Mouse (Mus musculus): ENCODE data around the gene Atp6v1g1. TPM values are rescaled to one million over a fixed set of nuclear protein-coding genes. Genes with fewer than 3 reads are reported as not detected.

The Atp6v1g1 gene
- polyA plus RNA-seq, 1 experiment from 2014 or later = 227 TPM

DNA sequence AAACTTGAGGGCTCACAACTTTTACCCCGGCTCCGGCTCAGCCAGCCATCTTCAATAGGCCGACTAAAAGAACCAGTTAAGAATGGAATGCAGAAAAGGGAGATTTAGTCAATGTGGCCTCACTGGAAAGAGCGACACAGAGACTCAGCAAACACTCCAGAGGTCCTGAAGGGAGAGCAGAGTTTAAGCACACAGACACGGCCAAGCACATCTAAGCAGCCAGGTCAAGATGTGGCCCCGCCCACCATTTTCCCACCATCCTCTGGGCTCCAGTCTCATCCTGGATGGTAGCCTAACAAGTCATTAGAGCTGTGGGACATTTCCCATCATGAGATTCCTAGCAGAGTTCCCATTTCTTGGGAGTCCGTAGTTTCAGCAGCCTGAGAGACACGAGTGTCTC is 24.8 kb downstream of the Atp6v1g1 start:
- Histone ChIP-seq H3K27ac (peak overlapping the region; percentile 49; the same call in 1 of the 2 replicates), H3K36me3 (peaks cover 33% of the 10 kb centered on the region; the same call in 1 of the 2 replicates), H3K4me1 (peaks cover 29% of the 10 kb centered on the region), H3K27me3 (ENCODE audit: insufficient read depth, poor library complexity, severe bottlenecking) (no peaks in the 10 kb centered on the region), H3K4me3 (no peak overlapping the region), H3K9me3 (no peaks in the 10 kb centered on the region)
- DNase-seq (ENCODE audit: low spot score) = no peak
- 87% methylated on average over 8 of the region's 8 CpGs for WGBS

DNA sequence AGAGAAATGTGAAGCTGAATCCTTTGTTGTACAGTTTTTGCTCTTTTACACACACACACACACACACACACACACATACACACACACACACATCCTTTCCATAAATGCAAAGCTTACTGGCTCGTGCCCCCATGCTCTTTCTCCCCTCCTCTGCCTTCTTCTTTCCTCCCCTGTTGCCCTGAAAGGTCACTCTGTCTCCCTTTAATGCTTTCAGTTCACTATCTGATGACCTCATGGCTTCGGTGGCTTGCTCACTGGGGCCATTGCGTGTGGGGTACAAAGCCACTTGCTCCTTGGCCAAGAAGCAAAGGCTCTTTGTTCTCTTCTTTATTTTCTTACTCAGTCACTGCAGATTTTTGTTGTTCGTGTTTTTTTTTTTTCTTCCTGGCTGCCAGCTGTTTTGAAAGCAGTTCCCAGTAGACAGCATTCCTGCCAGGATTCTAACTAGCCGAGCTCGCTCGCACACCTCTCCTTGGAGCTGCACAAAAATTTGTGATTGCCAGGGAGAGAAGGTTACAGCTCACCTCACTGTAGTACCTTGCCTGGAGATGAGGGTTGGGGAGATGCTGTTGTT is 25.7 kb downstream of the Atp6v1g1 start:
- H3K9me3 ChIP-seq = no peaks in the 10 kb centered on the region
- H3K27ac ChIP-seq = 0 out of 2 replicates have a peak overlapping the region, but pooled peaks have one; percentile 49
- whole genome bisulfite sequencing = 51% methylated on average over 7 of the region's 7 CpGs
- H3K36me3 ChIP-seq = peaks cover 30% of the 10 kb centered on the region; the same call in 1 of the 2 replicates
- no peaks in the 10 kb centered on the region for H3K27me3 ChIP-seq (ENCODE audit: insufficient read depth, poor library complexity, severe bottlenecking)
- peaks cover 29% of the 10 kb centered on the region for H3K4me1 ChIP-seq
- H3K4me3 ChIP-seq = no peak overlapping the region
- no peak for DNase-seq (ENCODE audit: low spot score)

DNA sequence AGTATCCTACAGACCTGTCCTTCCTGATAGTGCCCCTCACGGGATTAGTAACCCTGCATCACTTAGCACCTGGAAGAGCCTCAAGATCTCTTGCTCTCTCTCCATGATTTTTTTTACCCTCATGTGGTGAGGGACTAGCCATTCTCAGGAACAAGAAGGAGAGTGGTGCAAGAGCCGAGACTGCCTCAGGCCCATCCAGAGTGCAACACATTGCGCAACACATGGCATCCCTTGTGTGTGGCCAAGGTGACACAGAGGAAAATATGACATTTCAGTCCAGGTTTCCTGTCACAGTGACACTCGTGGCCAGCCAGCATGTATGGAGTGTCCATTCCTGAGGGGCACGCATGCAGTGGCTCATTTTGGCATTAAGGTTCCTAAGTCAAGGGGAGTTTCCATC is 28.0 kb downstream of the Atp6v1g1 start:
- Histone ChIP-seq H3K27me3 (ENCODE audit: insufficient read depth, poor library complexity, severe bottlenecking) (no peaks in the 10 kb centered on the region), H3K4me1 (peaks cover 29% of the 10 kb centered on the region), H3K36me3 (peaks cover 30% of the 10 kb centered on the region), H3K27ac (no peak overlapping the region), H3K4me3 (no peak overlapping the region), H3K9me3 (peaks cover 3% of the 10 kb centered on the region; the same call in 1 of the 2 replicates)
- WGBS = 88% methylated on average over 5 of the region's 5 CpGs
- DNase-seq (ENCODE audit: low spot score) = no peak

DNA sequence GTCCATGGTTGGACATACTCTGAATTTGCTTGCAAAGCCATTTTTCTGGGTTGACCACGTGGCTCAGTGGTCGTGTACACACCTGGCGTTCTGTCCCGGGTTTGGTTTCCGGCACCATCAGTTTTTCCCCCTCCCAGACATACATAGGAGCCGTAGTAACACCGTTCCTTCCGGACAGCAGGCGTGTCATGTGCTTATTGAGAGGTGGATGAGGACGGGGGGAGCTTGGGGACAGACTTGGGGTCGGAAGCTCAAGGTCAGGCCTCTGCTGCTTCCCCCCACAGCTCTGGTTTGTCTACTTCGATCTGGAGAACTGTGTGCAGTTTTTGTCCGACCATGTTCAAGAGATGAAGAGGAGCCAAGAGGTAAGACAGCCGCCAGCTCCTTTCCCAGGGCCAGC is 35.1 kb downstream of the Atp6v1g1 start:
- no peak overlapping the region for H3K27ac ChIP-seq
- no peak for DNase-seq (ENCODE audit: low spot score)
- no peaks in the 10 kb centered on the region for H3K27me3 ChIP-seq (ENCODE audit: insufficient read depth, poor library complexity, severe bottlenecking)
- H3K36me3 ChIP-seq = peaks cover 17% of the 10 kb centered on the region
- peaks cover 3% of the 10 kb centered on the region; the same call in 1 of the 2 replicates for H3K4me1 ChIP-seq
- H3K9me3 ChIP-seq = peaks cover 6% of the 10 kb centered on the region; the same call in 1 of the 2 replicates
- no peak overlapping the region for H3K4me3 ChIP-seq
- WGBS = 92% methylated on average over 14 of the region's 14 CpGs

DNA sequence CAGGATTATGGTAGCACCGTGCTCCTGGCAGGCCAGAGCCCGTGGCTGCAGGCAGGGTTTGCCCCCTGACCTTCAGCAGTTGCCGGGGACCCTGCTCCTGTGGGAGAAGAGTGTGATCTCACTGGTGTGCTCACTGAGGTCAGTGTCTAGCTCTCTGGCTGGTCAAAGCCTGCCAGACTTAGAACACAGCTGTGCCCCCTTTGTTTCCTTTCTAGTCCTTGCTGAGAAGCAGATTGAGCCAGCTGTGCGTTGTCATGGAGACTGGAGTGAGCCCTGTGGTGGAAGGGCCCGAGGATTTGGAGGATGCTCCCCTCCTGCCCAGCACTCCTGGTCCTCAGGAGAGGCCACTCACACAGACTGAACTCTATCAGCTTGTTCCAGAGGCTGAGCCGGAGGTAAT is 35.5 kb downstream of the Atp6v1g1 start:
- 62% methylated on average over 6 of the region's 6 CpGs for WGBS
- H3K27me3 ChIP-seq (ENCODE audit: insufficient read depth, poor library complexity, severe bottlenecking) = no peaks in the 10 kb centered on the region
- peaks cover 6% of the 10 kb centered on the region; the same call in 1 of the 2 replicates for H3K9me3 ChIP-seq
- no peak overlapping the region for H3K27ac ChIP-seq
- H3K4me3 ChIP-seq = no peak overlapping the region
- peaks cover 3% of the 10 kb centered on the region; the same call in 1 of the 2 replicates for H3K4me1 ChIP-seq
- DNase-seq (ENCODE audit: low spot score) = no peak
- H3K36me3 ChIP-seq = peaks cover 17% of the 10 kb centered on the region

DNA sequence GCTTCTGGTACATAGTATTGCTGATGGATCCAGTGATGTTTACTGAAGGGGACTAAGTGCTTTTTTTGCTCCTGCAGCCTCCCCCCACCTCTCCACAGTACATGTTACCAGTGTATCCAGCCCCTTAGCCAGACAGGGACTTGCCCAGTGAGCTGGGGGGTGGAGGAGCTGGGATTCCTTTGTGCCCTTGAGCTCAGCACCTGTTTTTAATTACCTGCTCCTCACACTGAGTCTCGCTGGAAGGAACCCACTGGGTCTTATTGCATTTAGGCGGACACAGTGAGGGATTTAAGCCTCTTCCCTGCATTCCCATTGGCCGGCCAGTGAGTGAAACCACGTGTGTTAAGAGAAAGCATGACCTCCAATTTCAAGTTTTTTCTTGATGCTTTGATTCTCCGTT is 38.0 kb downstream of the Atp6v1g1 start:
- Histone ChIP-seq H3K36me3 (peaks cover 11% of the 10 kb centered on the region), H3K27me3 (ENCODE audit: insufficient read depth, poor library complexity, severe bottlenecking) (no peaks in the 10 kb centered on the region), H3K27ac (no peak overlapping the region), H3K4me1 (peaks cover 8% of the 10 kb centered on the region), H3K9me3 (peaks cover 3% of the 10 kb centered on the region; the same call in 1 of the 2 replicates), H3K4me3 (no peak overlapping the region)
- 69% methylated on average over 5 of the region's 5 CpGs for WGBS
- DNase-seq (ENCODE audit: low spot score) = no peak

DNA sequence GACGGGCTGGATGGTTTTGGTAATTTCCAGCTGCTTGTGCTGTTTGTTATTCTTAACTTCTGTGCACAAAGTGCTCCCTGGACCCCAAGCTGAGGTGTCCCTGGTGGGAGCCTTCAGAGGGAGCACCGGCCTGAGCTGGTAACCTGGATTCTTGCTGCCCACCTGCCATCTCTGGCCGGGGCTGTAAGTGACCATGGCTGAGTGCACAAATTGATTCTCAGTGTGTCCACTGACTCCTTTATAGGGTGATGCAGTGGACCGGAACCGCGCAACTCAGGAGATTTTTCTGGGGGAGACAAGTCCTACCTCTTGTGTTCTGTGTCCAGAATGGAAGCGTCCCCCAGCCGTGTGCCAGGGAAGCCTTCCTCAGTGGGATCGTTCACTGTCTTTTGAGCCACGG is 40.6 kb downstream of the Atp6v1g1 start:
- H3K4me3 ChIP-seq = no peak overlapping the region
- peaks cover 4% of the 10 kb centered on the region; the same call in 1 of the 2 replicates for H3K36me3 ChIP-seq
- WGBS = 90% methylated on average over 10 of the region's 10 CpGs
- no peak overlapping the region for H3K27ac ChIP-seq
- DNase-seq (ENCODE audit: low spot score) = no peak
- no peaks in the 10 kb centered on the region for H3K27me3 ChIP-seq (ENCODE audit: insufficient read depth, poor library complexity, severe bottlenecking)
- peaks cover 4% of the 10 kb centered on the region; the same call in 1 of the 2 replicates for H3K4me1 ChIP-seq
- H3K9me3 ChIP-seq = no peaks in the 10 kb centered on the region

DNA sequence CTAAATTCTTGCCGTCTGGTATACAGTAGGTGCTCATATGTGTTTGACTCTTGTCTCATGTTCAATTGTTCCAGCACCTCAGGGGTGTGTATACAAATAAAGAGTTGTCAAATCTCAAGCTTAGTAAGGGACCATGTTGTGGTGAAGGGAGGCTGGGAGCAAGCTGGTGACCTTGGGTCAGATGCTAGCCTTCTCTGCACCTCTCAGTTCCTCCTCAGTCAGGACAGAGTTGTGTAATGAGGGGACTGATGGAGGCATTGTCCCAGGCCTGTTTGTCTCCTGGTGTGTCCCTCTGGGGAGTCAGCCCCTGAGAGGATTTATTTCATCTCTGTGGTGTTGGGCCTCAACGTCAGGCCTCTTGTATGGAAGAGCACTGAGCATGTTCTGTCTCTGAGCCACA is 41.7 kb downstream of the Atp6v1g1 start:
- DNase-seq (ENCODE audit: low spot score) = no peak

DNA sequence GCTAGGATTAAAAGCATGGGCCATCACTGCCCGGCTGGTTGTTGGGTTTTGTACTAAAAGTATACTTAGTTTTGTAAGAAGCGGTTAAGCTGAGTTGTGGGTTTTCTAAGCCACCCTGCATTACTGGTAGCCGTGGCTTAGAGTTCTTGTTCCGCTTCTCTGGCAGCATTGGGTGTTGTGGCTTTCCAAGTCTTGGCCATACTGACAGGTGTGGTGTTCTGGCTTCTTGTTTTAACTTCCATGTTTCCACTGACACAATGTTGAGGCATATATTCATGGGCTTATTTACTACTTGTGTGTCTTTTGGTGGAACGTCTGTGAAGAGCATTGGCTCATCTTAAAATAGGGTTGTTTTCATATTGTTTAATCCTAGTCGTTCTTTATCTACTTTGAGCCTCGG is 45.4 kb downstream of the Atp6v1g1 start:
- DNase-seq (ENCODE audit: low spot score) = no peak
- WGBS = 79% methylated on average over 7 of the region's 7 CpGs
- no peaks in the 10 kb centered on the region for H3K9me3 ChIP-seq
- H3K27me3 ChIP-seq (ENCODE audit: insufficient read depth, poor library complexity, severe bottlenecking) = no peaks in the 10 kb centered on the region
- H3K4me3 ChIP-seq = no peak overlapping the region
- H3K36me3 ChIP-seq = no peaks in the 10 kb centered on the region; the same call in 1 of the 2 replicates
- H3K4me1 ChIP-seq = peaks cover 8% of the 10 kb centered on the region; the same call in 1 of the 2 replicates
- H3K27ac ChIP-seq = no peak overlapping the region

More for the DNA sequence above, 41.7 kb downstream of the Atp6v1g1 start:
- no peaks in the 10 kb centered on the region for H3K27me3 ChIP-seq (ENCODE audit: insufficient read depth, poor library complexity, severe bottlenecking)
- no peaks in the 10 kb centered on the region for H3K9me3 ChIP-seq
- 84% methylated on average over 2 of the region's 2 CpGs for WGBS
- peaks cover 4% of the 10 kb centered on the region; the same call in 1 of the 2 replicates for H3K36me3 ChIP-seq
- peaks cover 4% of the 10 kb centered on the region; the same call in 1 of the 2 replicates for H3K4me1 ChIP-seq
- no peak overlapping the region for H3K4me3 ChIP-seq
- no peak overlapping the region for H3K27ac ChIP-seq

DNA sequence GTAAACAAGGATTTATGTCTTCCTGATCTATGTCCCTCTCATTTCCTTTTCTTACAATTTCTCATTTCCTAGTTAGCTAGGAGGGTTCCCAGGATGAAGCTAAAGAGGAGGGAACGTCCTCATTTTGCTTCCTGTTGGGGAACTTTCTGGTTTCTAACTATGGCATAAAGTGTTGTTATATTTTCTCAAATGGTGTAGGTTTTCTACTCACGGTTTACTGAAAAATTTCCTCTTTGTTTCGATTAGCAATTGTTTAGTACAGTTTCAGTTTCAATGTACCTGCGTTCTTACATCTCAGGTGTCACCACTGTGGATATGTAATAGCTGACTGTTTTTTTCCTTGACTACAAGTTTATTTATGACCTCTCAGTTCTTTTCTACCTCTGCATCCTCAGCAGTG is 46.0 kb downstream of the Atp6v1g1 start:
- Histone ChIP-seq H3K4me3 (no peak overlapping the region), H3K27me3 (ENCODE audit: insufficient read depth, poor library complexity, severe bottlenecking) (no peaks in the 10 kb centered on the region), H3K27ac (no peak overlapping the region), H3K4me1 (peaks cover 10% of the 10 kb centered on the region; the same call in 1 of the 2 replicates), H3K9me3 (no peaks in the 10 kb centered on the region), H3K36me3 (no peaks in the 10 kb centered on the region; the same call in 1 of the 2 replicates)
- 82% methylated on average over 4 of the region's 4 CpGs for WGBS
- DNase-seq (ENCODE audit: low spot score) = no peak

DNA sequence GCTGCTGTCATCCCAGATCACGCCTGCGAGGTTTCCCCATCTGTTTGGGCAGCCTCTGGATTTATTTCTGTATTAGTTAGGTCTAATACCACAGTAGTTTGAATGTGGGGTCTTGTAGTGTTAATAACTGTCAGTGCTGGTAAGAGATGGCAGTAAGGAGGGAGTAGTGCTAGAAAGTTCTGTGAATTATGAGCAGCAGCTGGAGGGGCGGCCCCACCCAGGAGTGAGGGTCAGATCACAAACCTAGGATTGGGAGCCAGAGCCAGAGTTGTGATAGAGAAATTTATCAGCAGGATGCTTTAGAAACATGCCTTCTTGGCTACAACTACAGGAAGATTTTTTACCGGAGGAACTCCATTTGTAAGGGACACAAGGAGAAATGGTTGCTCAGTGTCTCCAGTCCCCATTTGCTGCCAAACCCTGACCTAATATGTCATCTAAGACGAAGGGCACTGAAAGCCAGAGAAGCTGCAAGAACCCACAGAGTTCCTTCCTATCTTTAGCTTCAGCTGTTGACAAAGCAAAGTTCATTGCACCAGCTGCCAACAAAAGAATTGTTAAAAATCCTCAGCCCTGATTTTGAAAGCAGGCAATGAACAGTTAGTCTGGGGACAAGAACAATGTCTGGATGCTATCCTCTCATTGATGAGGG is 50.0 kb downstream of the Atp6v1g1 start:
- WGBS = 77% methylated on average over 5 of the region's 5 CpGs
- peaks cover 6% of the 10 kb centered on the region; the same call in 1 of the 2 replicates for H3K4me1 ChIP-seq
- no peak for DNase-seq (ENCODE audit: low spot score)
- H3K27ac ChIP-seq = no peak overlapping the region
- no peaks in the 10 kb centered on the region for H3K36me3 ChIP-seq
- no peaks in the 10 kb centered on the region for H3K27me3 ChIP-seq (ENCODE audit: insufficient read depth, poor library complexity, severe bottlenecking)
- H3K9me3 ChIP-seq = no peaks in the 10 kb centered on the region
- no peak overlapping the region for H3K4me3 ChIP-seq

DNA sequence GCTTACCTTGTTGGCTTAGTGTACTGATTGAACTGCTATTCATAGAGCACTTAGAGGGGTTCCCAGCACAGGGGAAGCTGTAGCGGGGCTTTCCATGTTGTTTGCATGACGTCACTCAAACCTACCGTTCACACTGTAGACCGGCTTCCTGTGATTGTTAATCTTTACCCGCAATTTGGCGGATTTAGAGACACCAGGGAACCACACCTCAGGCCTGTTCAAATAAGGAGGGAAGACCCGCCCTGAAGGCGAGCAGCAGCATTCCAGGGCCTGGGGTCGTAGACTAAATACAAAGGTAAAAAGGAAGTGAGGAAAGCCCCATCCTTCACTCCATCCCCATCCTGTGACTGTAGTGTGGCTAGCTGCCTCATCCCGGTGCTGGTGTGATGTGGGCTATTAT is 50.7 kb downstream of the Atp6v1g1 start:
- 62% methylated on average over 10 of the region's 10 CpGs for WGBS
- no peak overlapping the region for H3K27ac ChIP-seq
- no peak for DNase-seq (ENCODE audit: low spot score)

DNA sequence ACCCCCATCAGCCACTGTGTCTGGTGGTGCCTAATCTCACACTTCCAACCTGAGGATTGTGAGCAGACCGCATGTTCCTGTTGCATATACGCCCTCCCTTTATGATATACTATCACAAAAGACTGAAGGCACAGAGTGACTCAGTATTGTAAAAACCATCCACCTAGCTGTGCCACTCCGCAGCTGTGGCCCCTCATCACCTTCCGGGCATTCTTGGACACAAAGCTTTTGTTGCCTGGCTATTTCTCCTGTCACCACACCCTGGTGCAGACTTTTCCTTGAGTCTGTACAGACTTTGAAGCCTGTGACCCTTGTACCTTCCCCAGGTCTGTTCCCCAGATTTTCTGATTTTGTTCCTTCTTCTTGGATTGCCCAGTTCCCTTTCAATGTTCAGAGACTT is 51.4 kb downstream of the Atp6v1g1 start:
- H3K27me3 ChIP-seq (ENCODE audit: insufficient read depth, poor library complexity, severe bottlenecking) = no peaks in the 10 kb centered on the region
- H3K27ac ChIP-seq = no peak overlapping the region
- no peak for DNase-seq (ENCODE audit: low spot score)
- no peaks in the 10 kb centered on the region for H3K36me3 ChIP-seq
- 90% methylated on average over 4 of the region's 4 CpGs for WGBS
- H3K9me3 ChIP-seq = no peaks in the 10 kb centered on the region
- no peak overlapping the region for H3K4me3 ChIP-seq
- H3K4me1 ChIP-seq = peaks cover 6% of the 10 kb centered on the region; the same call in 1 of the 2 replicates

More for the DNA sequence above, 50.7 kb downstream of the Atp6v1g1 start:
- H3K4me3 ChIP-seq = no peak overlapping the region
- H3K9me3 ChIP-seq = no peaks in the 10 kb centered on the region
- H3K36me3 ChIP-seq = no peaks in the 10 kb centered on the region
- no peaks in the 10 kb centered on the region for H3K27me3 ChIP-seq (ENCODE audit: insufficient read depth, poor library complexity, severe bottlenecking)
- peaks cover 6% of the 10 kb centered on the region; the same call in 1 of the 2 replicates for H3K4me1 ChIP-seq

All from heart, embryonic 10.5 days (tissue).